Mouse (Mus musculus) cerebellum, adult 2 months (tissue): Measurements from ENCODE around the gene Olig2.

Source experiments
- CTCF ChIP-seq: fragments of 200-500 bp; IDR thresholded peaks from 2 replicates; pipeline ENCODE4 v1.5.1; 2011; ENCODE audit warnings: low read depth, mild to moderate bottlenecking, control low read depth, low read length, moderate library complexity, borderline replicate concordance; ENCODE audit not compliant: insufficient read depth
- POLR2A ChIP-seq: fragments of 200-500 bp; IDR thresholded peaks from 2 replicates; pipeline ENCODE4 v1.6.1; 2011; ENCODE audit warnings: low read length, control low read depth, borderline replicate concordance; ENCODE audit not compliant: insufficient read depth

DNA sequence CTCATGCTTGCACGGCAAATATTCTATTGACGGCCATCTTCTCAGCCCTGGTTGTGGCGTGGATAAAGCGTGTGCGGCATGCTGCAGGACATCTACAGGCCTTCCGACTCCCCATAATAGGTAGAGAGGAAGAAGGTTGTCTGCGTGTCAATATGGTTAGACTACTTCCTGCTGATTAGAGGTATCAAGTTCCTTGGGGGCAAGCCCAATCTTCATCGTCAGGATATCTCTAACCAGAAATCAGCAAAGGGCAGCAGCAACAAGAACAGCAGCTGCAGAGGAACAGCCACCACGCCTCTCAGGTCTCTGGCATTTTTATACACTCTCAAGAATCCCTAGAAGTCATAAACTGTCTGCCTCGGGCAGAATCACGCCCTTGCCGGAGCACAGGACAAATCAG is 37.0 kb upstream of the Olig2 start:
- no peak for TF ChIP-seq CTCF
- no peak for TF ChIP-seq POLR2A
